Mouse (Mus musculus) megakaryocyte-erythroid progenitor cell, adult 5-6 weeks (primary cell): ENCODE measurements around the gene Gpr158. TPM values are rescaled to one million over a fixed set of nuclear protein-coding genes. Genes with fewer than 3 reads are reported as not detected.
"Not testable (repeated sequence)": the region's sequence is repeated elsewhere in the genome, so short reads cannot be mapped to it uniquely, and the experiment has no call there.

Source experiments
- ATAC-seq: replicated peaks from 2 replicates; pipeline ENCODE4 v1.8.0; 2016; ENCODE audit warnings: mild to moderate bottlenecking, inconsistent platforms; ENCODE audit not compliant: severe bottlenecking, poor library complexity, low FRiP score, low TSS enrichment
- total RNA-seq, 2 experiments: library from RNA; stranded (forward) in 1 of 2; stranded (reverse) in 1 of 2; fragments of 200-1000, 215-1000 nt in 1 of 2; fragments of >200 nt in 1 of 2; fragmentation: Nextera tagmentation in 1 of 2; gene quantifications; 2 replicates each; pipeline ENCODE4 v1.2.3; 2014 to 2017

Gpr158 gene
- total RNA-seq (2014; fragmentation: Nextera tagmentation): not detected in 2 replicates
- not detected in 2 replicates for total RNA-seq (2017)

DNA sequence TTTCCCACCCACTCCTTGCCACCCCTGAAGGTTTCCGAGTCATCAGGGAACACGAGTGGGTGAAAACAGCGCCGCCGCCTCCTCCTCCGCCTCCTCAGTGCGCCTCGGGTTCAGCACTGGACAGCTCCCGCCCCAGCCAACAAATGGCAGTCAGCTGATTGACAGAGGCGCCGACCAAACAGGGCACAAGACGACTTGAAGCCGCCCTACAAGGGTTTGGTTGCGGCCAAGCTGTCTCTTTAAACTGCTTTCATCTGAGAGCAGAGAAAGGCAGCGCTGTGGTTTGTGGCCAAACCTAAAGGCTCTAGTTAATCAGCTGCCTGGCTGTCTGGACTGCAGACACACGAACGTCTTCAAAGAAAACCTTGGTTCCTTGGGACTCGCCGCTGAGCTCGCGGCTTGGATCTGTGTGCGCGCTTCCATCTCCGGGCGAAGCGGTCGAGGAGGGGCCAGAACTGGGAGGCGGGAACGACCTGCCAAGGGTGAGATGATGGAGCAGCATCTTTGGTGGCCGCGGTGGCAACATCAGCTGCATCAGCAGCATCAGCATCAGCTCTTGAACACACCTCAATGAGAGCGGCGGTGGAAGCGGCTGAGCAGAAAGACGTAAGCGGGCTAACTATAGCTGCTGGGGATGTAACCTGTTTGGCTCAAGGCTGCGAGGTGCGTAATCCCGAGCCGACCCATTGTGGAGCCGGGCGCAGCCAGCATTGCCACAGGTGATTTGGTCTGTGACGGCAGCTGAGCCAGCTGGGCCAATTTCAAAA lies at the start of gene Gpr158:
TSS of gene Gpr158 (plus strand) at position 198 of the 767 bp plus-strand sequence.
- peak; percentile 85 for ATAC-seq

DNA sequence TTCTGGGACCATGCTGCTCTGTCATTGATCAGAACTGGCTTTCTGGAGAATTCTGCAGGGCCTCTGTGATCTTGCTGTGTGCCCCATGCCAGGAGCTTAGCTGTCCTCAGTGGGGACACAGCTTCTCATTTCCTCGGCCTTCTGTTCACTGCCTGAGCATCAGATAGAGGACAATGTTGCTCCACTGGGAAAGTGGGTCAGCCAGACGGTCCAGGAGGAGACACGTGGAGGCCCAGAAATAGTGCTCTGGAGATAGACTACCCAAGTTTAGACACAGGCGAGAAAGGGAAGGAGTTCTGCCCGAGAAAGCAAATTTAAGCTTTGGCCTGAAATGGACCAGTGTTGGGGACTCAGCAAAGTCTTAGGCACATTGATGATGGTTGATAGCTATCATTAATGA lies 23.5 kb upstream of the Gpr158 start:
- ATAC-seq: no peak

DNA sequence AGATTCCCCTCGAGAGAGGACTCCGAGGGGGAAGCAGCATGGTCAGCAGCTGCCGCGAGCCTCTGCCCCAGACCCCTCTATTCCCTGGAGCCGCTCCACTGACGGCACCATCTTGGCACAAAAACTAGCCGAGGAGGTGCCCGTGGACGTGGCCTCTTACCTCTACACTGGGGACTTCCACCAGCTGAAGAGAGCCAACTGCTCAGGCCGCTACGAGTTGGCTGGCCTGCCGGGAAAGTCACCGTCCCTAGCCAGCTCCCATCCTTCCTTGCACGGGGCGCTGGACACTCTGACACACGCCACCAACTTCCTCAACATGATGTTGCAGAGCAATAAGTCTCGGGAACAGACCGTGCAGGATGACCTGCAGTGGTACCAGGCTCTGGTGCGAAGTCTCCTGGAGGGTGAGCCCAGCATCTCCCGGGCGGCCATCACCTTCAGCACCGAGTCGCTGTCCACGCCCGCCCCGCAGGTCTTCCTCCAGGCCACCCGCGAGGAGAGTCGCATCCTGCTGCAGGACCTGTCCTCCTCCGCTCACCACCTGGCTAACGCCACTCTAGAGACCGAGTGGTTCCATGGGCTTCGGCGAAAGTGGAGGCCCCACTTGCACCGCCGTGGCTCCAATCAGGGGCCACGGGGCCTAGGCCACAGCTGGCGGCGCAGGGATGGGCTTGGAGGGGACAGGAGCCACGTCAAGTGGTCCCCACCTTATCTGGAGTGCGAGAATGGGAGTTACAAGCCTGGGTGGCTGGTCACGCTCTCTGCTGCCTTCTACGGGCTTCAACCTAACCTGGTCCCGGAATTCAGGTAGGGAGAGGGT lies 1.2 kb downstream of the Gpr158 start:
- ATAC-seq: peak; percentile 52; the same call in 1 of the 2 replicates

GRCm38 (mm10) chr2:21369171-21369485 lies 1.8 kb downstream of the Gpr158 start:
- no peak for ATAC-seq

DNA sequence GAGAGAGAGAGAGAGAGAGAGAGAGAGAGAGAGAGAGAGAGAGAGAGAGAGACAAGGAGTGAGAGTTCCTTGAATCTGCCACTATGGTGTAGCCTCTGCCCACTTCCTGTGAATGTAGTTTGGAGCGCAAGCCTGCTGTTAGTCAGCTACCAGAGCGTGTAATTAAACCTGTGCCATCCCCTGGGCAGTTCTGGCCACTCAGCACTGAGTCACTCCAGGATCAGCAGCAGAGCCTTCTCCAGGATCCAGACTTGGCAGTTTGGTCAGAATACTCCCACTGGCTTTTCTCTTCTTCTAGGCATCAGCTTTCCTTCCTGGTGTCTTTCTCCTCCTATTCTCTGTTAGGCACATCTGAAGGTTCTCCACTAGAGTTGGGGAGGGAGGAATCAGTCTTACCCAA lies 2.2 kb downstream of the Gpr158 start:
- no peak for ATAC-seq

GRCm38 (mm10) chr2:21379516-21379915 lies 12.2 kb downstream of the Gpr158 start:
- no peak for ATAC-seq

- ATAC-seq: no peak
These were observed 25.4 kb downstream of the Gpr158 start for GRCm38 (mm10) chr2:21392727-21393126.

GRCm38 (mm10) chr2:21397347-21397746 lies 30.0 kb downstream of the Gpr158 start:
- no peak for ATAC-seq

- ATAC-seq: no peak
These were observed 32.3 kb downstream of the Gpr158 start for GRCm38 (mm10) chr2:21399657-21400056.

DNA sequence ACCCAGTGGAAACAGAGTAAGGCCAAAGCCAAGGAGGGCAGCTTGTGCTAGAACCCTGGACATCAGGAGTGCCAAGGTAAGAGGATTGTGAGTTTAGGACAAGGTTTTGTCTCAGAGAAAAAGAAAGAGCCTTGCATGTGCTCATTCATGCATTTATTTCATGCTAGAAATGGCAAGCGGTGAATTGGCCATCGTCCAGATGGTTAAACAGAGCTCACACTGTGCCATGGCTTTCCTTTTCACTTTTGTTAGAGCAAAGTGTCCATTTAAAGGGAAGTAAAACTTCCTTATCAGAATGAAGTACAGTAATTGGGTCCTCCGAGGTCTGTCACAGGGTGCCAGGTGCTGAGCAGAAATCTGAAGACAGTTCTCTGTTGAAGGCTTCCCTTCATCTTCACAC lies 38.3 kb downstream of the Gpr158 start:
- ATAC-seq: no peak

DNA sequence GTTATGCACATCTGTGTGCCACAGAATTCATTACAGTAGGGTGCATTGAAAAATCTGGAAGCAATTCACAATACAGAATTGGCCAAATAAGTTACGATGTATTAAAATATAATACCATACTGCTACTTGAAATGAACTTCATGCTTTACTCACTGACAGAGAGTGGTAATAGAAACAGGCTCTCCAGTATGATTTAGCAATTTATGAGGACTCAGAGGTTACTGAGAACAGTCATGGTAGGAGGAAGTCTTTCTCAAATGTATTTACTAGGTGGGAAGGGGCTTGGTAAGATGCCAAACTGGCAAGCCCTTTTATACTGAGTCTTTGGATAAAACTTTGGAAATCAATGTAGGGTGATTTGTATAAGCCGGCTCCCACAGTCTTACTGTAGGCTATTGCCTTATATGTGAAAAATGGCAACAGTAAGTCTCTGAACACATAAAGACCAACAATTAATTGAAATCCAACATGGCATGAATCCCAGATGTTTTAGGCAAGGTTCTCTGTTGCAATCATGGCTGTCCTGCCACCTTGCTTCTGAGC lies 40.2 kb downstream of the Gpr158 start:
- no peak for ATAC-seq

DNA sequence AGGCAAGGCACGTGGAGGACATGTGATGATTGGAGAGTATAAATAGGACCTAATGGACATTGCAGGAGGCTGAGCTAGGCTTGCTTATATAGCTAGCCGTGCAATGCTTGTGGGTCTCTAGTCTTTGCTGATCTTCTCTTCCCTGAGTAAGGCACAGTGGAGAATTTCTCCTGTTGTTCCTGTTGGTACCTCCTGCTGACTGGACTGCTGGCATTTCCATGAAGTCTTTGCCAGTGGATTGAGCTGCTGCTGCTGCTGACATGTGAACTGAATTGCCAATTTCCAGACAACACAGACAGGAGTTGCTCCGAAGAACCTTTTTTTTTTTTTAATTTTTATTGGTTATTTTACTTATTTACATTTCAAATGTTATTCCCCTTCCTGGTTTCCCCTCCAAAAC lies 41.5 kb downstream of the Gpr158 start:
- ATAC-seq: no peak

DNA sequence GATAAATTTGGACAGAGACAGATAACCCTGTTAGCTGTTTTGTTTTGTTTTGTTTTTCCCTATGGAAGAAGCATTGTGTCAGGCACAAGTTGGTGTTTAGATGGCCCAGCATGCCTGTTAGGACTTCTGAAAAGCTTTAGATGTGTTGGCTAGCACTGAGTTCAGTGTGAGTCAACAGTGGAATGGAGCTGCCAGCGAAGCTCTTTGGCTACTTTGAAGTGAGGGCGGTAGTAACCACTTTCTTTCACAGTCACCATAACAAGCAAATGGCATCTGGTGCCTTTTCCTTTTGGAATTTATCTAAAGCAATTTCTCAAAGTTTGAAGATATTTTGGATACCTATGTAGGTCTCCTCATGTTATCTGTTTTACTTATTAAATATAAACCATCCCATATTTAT lies 62.9 kb downstream of the Gpr158 start:
- no peak for ATAC-seq

- ATAC-seq: no peak
These were observed 63.8 kb downstream of the Gpr158 start for GRCm38 (mm10) chr2:21431182-21431581.

GRCm38 (mm10) chr2:21439626-21440025 lies 72.3 kb downstream of the Gpr158 start:
- ATAC-seq: no peak

- not testable (repeated sequence) for ATAC-seq
These were observed 93.3 kb downstream of the Gpr158 start for GRCm38 (mm10) chr2:21460606-21461005.

GRCm38 (mm10) chr2:21474957-21475356 lies 107.6 kb downstream of the Gpr158 start:
- no peak for ATAC-seq

- no peak for ATAC-seq
These were observed 129.5 kb downstream of the Gpr158 start for GRCm38 (mm10) chr2:21496881-21497280.

DNA sequence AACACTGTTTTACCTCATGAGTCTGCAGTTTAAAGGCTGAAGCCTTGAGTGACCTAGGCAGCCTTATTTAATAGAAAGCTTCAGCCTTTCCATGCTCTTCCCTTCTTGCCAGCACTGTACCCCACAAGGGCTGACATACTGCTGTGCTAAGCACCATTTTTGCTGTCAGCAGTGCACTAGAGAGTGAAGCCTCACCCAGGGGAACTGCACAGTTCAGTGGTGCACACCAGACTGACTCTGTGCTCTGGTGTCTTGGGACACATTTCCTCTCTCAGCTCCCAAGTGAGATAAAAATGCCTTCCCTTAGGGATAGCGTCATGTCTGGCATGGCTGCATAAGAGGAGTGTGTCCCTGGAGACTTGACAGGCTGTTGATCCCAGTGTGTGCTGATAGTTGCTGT lies 130.6 kb downstream of the Gpr158 start:
- ATAC-seq: no peak

DNA sequence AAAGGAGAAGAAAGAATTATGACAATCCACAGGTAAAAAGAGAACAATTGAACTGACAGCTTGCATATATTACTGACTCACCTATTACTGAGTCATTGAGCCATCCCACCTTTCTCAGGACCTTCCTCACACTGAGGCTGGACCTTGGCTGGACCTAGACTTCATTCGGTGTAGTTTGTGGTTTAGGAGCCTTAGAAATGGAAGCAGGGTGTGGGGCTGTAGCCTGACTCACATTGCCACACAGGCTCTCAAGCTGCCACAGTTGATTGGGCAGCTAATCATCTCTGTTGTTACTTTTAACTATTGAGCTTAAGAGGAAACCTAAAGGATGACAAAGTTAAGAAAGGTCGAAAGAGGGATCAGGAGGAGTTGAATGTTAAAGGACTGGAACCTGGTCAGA lies 132.1 kb downstream of the Gpr158 start:
- ATAC-seq: no peak

DNA sequence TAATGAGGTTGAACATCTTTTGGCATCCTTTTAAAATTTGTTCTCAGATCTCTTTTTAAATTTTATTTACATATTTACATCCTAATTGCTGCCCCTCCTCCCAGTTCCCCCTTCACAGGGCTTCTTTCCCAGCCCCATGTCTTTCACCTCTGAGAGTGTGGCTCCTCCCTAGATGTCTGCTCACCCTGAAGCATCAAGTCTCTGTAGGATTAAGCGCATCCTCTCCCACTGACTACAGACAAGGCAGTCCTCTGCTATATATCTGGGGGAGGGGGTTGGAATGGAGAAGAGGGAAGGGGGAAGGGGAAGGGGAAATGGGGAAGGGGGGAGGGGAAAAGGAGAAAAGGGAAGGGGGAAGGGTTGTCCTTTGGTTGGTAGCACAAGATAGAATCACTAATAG lies 140.1 kb downstream of the Gpr158 start:
- ATAC-seq: no peak
